Mouse (Mus musculus): ENCODE measurements around the gene Pde4d.

- TF ChIP-seq CTCF (IDR thresholded peaks at IDR 0.05; ENCODE audit: extremely low read depth, insufficient read depth, low read length) (no peak), POLR2A (IDR thresholded peaks at IDR 0.05; ENCODE audit: extremely low read depth, insufficient read depth, low read length) (no peak)
Observed at GRCm38 (mm10) chr13:108527090-108527770, 77.5 kb downstream of the Pde4d start.
